Mouse (Mus musculus) neural tube, embryonic 15.5 days (tissue): ENCODE results near the gene Mdm2. TPM values are rescaled to one million over a fixed set of nuclear protein-coding genes. Genes with fewer than 3 reads are reported as not detected.
"Not testable (repeated sequence)": the region's sequence is repeated elsewhere in the genome, so short reads cannot be mapped to it uniquely, and the experiment has no call there.

Experiments
- ATAC-seq: fragments of 200-750 bp; cut with Nextera tagmentation; 2 replicates; pipeline ENCODE4 v1.8.0; 2017; ENCODE audit warnings: mild to moderate bottlenecking, moderate TSS enrichment, moderate library complexity; ENCODE audit not compliant: low FRiP score
- H3K27ac ChIP-seq: fragments of 300-500 bp; sonication (generic); replicated peaks from 2 replicates; pipeline ENCODE4 v1.5.1; 2015; ENCODE audit warnings: mild to moderate bottlenecking, inconsistent platforms
- H3K27me3 ChIP-seq: fragments of 300-500 bp; sonication (generic); replicated peaks from 2 replicates; pipeline ENCODE4 v1.6.1; 2015; ENCODE audit warnings: inconsistent platforms
- H3K36me3 ChIP-seq: fragments of 300-500 bp; sonication (generic); 2 replicates; pipeline ENCODE4 v1.6.1; 2015; ENCODE audit warnings: inconsistent platforms
- H3K4me1 ChIP-seq: fragments of 300-500 bp; sonication (generic); 2 replicates; pipeline ENCODE4 v1.6.1; 2015; ENCODE audit warnings: inconsistent platforms
- H3K4me2 ChIP-seq: fragments of 300-500 bp; sonication (generic); 2 replicates; pipeline ENCODE4 v1.6.1; 2015; ENCODE audit warnings: inconsistent platforms, mild to moderate bottlenecking, moderate library complexity
- H3K4me3 ChIP-seq: fragments of 300-500 bp; sonication (generic); replicated peaks from 2 replicates; pipeline ENCODE4 v1.5.1; 2015; ENCODE audit warnings: mild to moderate bottlenecking, inconsistent platforms
- H3K9ac ChIP-seq: fragments of 300-500 bp; sonication (generic); replicated peaks from 2 replicates; pipeline ENCODE4 v1.6.1; 2015; ENCODE audit warnings: mild to moderate bottlenecking, inconsistent platforms
- H3K9me3 ChIP-seq: fragments of 300-500 bp; sonication (generic); replicated peaks from 2 replicates; pipeline ENCODE4 v1.6.1; 2016; ENCODE audit warnings: inconsistent platforms
- WGBS: fragments of 180-500 bp; shearing (Covaris S2); methylation state at CpG from one replicate; pipeline ENCODE4 v1.1.7; 2015; ENCODE audit warnings: mixed read lengths; 5-methylcytosine and 5-hydroxymethylcytosine counted together
- polyA plus RNA-seq: library from polyadenylated mRNA; unstranded; fragments of >200 nt; fragmentation: Nextera tagmentation; extraction: Ambion mirVana; gene quantifications from 2 replicates; pipeline ENCODE4 v1.2.1, GENCODE M21; 2015

Mdm2 gene
- 46.0 and 51.3 TPM in 2 replicates for polyA plus RNA-seq

GRCm38 (mm10) chr10:117710604-117711141 lies at the start of gene Mdm2:
Gene Mdm2 (minus strand): TSS chr10:117710758.
- Histone ChIP-seq H3K4me2 (peak within 1 kb of the TSS; percentile 69), H3K9ac (peak within 1 kb of the TSS; percentile 82), H3K9me3 (no peaks in the 10 kb centered on the region), H3K27me3 (no peaks in the 10 kb centered on the region), H3K4me1 (peaks cover 29% of the 10 kb centered on the region), H3K27ac (peak within 1 kb of the TSS; percentile 93), H3K4me3 (peak within 1 kb of the TSS; percentile 53), H3K36me3 (0 out of 2 replicates have a peak, but pooled peaks cover 6% of the 10 kb centered on the region)
- under 1% methylated on average over 52 of the region's 52 CpGs for WGBS
- ATAC-seq: peak; percentile 93

GRCm38 (mm10) chr10:117759844-117760630 lies 49.5 kb upstream of the Mdm2 start:
- Histone ChIP-seq H3K4me2 (no peak overlapping the region), H3K4me1 (no peaks in the 10 kb centered on the region), H3K27ac (no peak overlapping the region), H3K9me3 (no peaks in the 10 kb centered on the region), H3K4me3 (no peak overlapping the region), H3K36me3 (peaks cover 86% of the 10 kb centered on the region), H3K9ac (no peak overlapping the region), H3K27me3 (no peaks in the 10 kb centered on the region)
- ATAC-seq: no peak
- WGBS: 94% methylated on average over 10 of the region's 10 CpGs

- ATAC-seq: no peak
- H3K36me3 ChIP-seq: peaks cover 89% of the 10 kb centered on the region
- H3K4me2 ChIP-seq: no peak overlapping the region
- H3K27me3 ChIP-seq: no peaks in the 10 kb centered on the region
- H3K4me3 ChIP-seq: no peak overlapping the region
- 93% methylated on average over 18 of the region's 18 CpGs for WGBS
- no peaks in the 10 kb centered on the region for H3K4me1 ChIP-seq
- no peaks in the 10 kb centered on the region for H3K9me3 ChIP-seq
- H3K9ac ChIP-seq: no peak overlapping the region
- no peak overlapping the region for H3K27ac ChIP-seq
Observed at GRCm38 (mm10) chr10:117758749-117759727, 48.5 kb upstream of the Mdm2 start.

- H3K4me1 ChIP-seq, H3K9ac ChIP-seq, ATAC-seq, H3K9me3 ChIP-seq, H3K4me2 ChIP-seq, H3K27me3 ChIP-seq, H3K4me3 ChIP-seq, H3K27ac ChIP-seq: not testable (repeated sequence)
- peaks cover 84% of the 10 kb centered on the region for H3K36me3 ChIP-seq
- WGBS: 95% methylated on average over 3 of the region's 3 CpGs
Observed at GRCm38 (mm10) chr10:117758344-117758743, 47.8 kb upstream of the Mdm2 start.

GRCm38 (mm10) chr10:117757796-117758342 lies 47.3 kb upstream of the Mdm2 start:
- Histone ChIP-seq H3K4me1 (no peaks in the 10 kb centered on the region), H3K4me2 (no peak overlapping the region), H3K9ac (no peak overlapping the region), H3K27ac (no peak overlapping the region), H3K9me3 (no peaks in the 10 kb centered on the region), H3K4me3 (no peak overlapping the region), H3K27me3 (no peaks in the 10 kb centered on the region), H3K36me3 (peaks cover 80% of the 10 kb centered on the region)
- 96% methylated on average over 7 of the region's 7 CpGs for WGBS
- no peak for ATAC-seq

- Histone ChIP-seq H3K27me3 (no peaks in the 10 kb centered on the region), H3K9ac (no peak overlapping the region), H3K4me1 (no peaks in the 10 kb centered on the region), H3K4me3 (no peak overlapping the region), H3K4me2 (no peak overlapping the region), H3K9me3 (no peaks in the 10 kb centered on the region), H3K36me3 (peaks cover 79% of the 10 kb centered on the region), H3K27ac (no peak overlapping the region)
- no peak for ATAC-seq
- 98% methylated on average over 1 of the region's 1 CpGs for WGBS
Observed at GRCm38 (mm10) chr10:117757259-117757658, 46.7 kb upstream of the Mdm2 start.

- H3K36me3 ChIP-seq: peaks cover 80% of the 10 kb centered on the region
- no peaks in the 10 kb centered on the region for H3K4me1 ChIP-seq
- H3K27ac ChIP-seq: no peak overlapping the region
- no peak for ATAC-seq
- H3K4me3 ChIP-seq: no peak overlapping the region
- no peak overlapping the region for H3K4me2 ChIP-seq
- no peaks in the 10 kb centered on the region for H3K27me3 ChIP-seq
- H3K9ac ChIP-seq: no peak overlapping the region
- WGBS: 96% methylated on average over 5 of the region's 5 CpGs
- H3K9me3 ChIP-seq: no peaks in the 10 kb centered on the region
Observed at GRCm38 (mm10) chr10:117756784-117757183, 46.2 kb upstream of the Mdm2 start.

GRCm38 (mm10) chr10:117755799-117756467 lies 45.4 kb upstream of the Mdm2 start:
- H3K36me3 ChIP-seq: peaks cover 80% of the 10 kb centered on the region
- H3K9ac ChIP-seq: no peak overlapping the region
- no peaks in the 10 kb centered on the region for H3K27me3 ChIP-seq
- no peak overlapping the region for H3K4me3 ChIP-seq
- WGBS: 93% methylated on average over 11 of the region's 11 CpGs
- no peaks in the 10 kb centered on the region for H3K9me3 ChIP-seq
- H3K4me2 ChIP-seq: no peak overlapping the region
- H3K4me1 ChIP-seq: no peaks in the 10 kb centered on the region
- no peak overlapping the region for H3K27ac ChIP-seq
- no peak for ATAC-seq

GRCm38 (mm10) chr10:117755086-117755798 lies 44.7 kb upstream of the Mdm2 start:
- H3K4me3 ChIP-seq: no peak overlapping the region
- H3K27ac ChIP-seq: no peak overlapping the region
- no peak for ATAC-seq
- no peaks in the 10 kb centered on the region for H3K27me3 ChIP-seq
- no peak overlapping the region for H3K4me2 ChIP-seq
- no peaks in the 10 kb centered on the region for H3K9me3 ChIP-seq
- H3K4me1 ChIP-seq: no peaks in the 10 kb centered on the region
- peaks cover 77% of the 10 kb centered on the region for H3K36me3 ChIP-seq
- 92% methylated on average over 13 of the region's 13 CpGs for WGBS
- H3K9ac ChIP-seq: no peak overlapping the region

GRCm38 (mm10) chr10:117754609-117754940 lies 44.0 kb upstream of the Mdm2 start:
- WGBS: 98% methylated on average over 7 of the region's 7 CpGs
- Histone ChIP-seq H3K4me3 (no peak overlapping the region), H3K9ac (no peak overlapping the region), H3K36me3 (peaks cover 75% of the 10 kb centered on the region), H3K9me3 (no peaks in the 10 kb centered on the region), H3K27me3 (no peaks in the 10 kb centered on the region), H3K4me1 (no peaks in the 10 kb centered on the region), H3K27ac (no peak overlapping the region), H3K4me2 (no peak overlapping the region)
- no peak for ATAC-seq
